Mouse (Mus musculus) G1E (cell line): ENCODE results near the gene Gm26661.

Experiments
- CTCF ChIP-seq: IDR thresholded peaks from 2 replicates; pipeline ENCODE4 v1.5.1; 2012; ENCODE audit warnings: low read depth, low read length, inconsistent platforms, mixed read lengths
- GATA1 ChIP-seq: IDR thresholded peaks from 2 replicates; pipeline ENCODE4 v1.6.1; 2012; ENCODE audit warnings: borderline replicate concordance, low read length, inconsistent platforms, mixed read lengths
- POLR2AphosphoS5 ChIP-seq: IDR thresholded peaks from 2 replicates; pipeline ENCODE4 v1.6.1; 2012; ENCODE audit warnings: low read depth, low read length, inconsistent platforms; ENCODE audit not compliant: insufficient replicate concordance

- TF ChIP-seq POLR2AphosphoS5 (no peak), CTCF (no peak), GATA1 (no peak)
Measured at GRCm38 (mm10) chr14:7808501-7808981, 17.2 kb downstream of the Gm26661 start.
